Mouse (Mus musculus): ENCODE results near the gene Tectb. TPM values are rescaled to one million over a fixed set of nuclear protein-coding genes. Genes with fewer than 3 reads are reported as not detected.
"Not testable (repeated sequence)": the region's sequence is repeated elsewhere in the genome, so short reads cannot be mapped to it uniquely, and the experiment has no call there.

Tectb gene
- polyA plus RNA-seq, 1 experiment from 2014 or later: 0.68 TPM

- Histone ChIP-seq H3K4me3 (replicated peaks; ENCODE audit: low read depth, low read length) (no peak overlapping the region), H3K27me3 (ENCODE audit: control insufficient read depth, insufficient read depth, low read length) (no peaks in the 10 kb centered on the region), H3K27ac (replicated peaks; ENCODE audit: low read depth, low read length) (peak overlapping the region; percentile 56), H3K36me3 (ENCODE audit: control insufficient read depth, insufficient read depth, low read length) (no peaks in the 10 kb centered on the region), H3K9me3 (ENCODE audit: control insufficient read depth, low read length) (no peaks in the 10 kb centered on the region), H3K9ac (replicated peaks; ENCODE audit: low read length) (no peak overlapping the region), H3K4me1 (ENCODE audit: control insufficient read depth, insufficient read depth, low read length) (peaks cover 11% of the 10 kb centered on the region; the same call in 1 of the 2 replicates), H3K4me2 (ENCODE audit: low read length) (no peak overlapping the region)
- peak; percentile 48 for ATAC-seq (ENCODE audit: low FRiP score, low TSS enrichment)
- WGBS: 3% methylated on average over 11 of the region's 11 CpGs
- peak; percentile 46 for DNase-seq
Measured at GRCm38 (mm10) chr19:55143391-55144300, 36.9 kb upstream of the Tectb start.

- H3K4me1 ChIP-seq (ENCODE audit: control insufficient read depth, insufficient read depth, low read length): peaks cover 11% of the 10 kb centered on the region; the same call in 1 of the 2 replicates
- H3K27me3 ChIP-seq (ENCODE audit: control insufficient read depth, insufficient read depth, low read length): no peaks in the 10 kb centered on the region
- peak overlapping the region; percentile 56 for H3K27ac ChIP-seq (replicated peaks; ENCODE audit: low read depth, low read length)
- H3K9me3 ChIP-seq (ENCODE audit: control insufficient read depth, low read length): no peaks in the 10 kb centered on the region
- H3K4me2 ChIP-seq (ENCODE audit: low read length): no peak overlapping the region
- no peak for DNase-seq
- no peak for ATAC-seq (ENCODE audit: low FRiP score, low TSS enrichment)
- 34% methylated on average over 5 of the region's 5 CpGs for WGBS
- no peak overlapping the region for H3K9ac ChIP-seq (replicated peaks; ENCODE audit: low read length)
- H3K36me3 ChIP-seq (ENCODE audit: control insufficient read depth, insufficient read depth, low read length): no peaks in the 10 kb centered on the region
- H3K4me3 ChIP-seq (replicated peaks; ENCODE audit: low read depth, low read length): no peak overlapping the region
Measured at GRCm38 (mm10) chr19:55144691-55145090, 35.8 kb upstream of the Tectb start.

DNA sequence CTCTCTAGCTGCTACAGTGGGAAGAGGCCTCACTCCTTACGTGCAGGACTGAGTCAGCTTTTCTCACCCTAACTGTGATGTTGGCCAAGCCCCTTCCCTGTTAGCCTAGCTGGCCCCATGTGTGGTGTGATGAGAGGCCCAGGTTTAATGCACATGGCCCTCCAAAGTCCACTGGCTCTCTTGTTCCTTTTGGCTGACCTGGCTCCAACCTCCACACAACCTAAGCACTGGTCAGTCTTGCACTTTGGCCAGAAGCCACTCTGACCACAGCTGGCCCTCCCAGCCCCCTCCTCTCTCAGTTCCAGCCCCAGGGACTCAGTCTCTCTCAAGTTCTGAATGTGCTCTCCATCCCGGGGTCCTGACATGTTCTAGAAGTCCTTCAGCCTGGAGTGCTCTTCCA, 35.4 kb upstream of the Tectb start:
- Histone ChIP-seq H3K9me3 (ENCODE audit: control insufficient read depth, low read length) (no peaks in the 10 kb centered on the region), H3K36me3 (ENCODE audit: control insufficient read depth, insufficient read depth, low read length) (no peaks in the 10 kb centered on the region), H3K27ac (replicated peaks; ENCODE audit: low read depth, low read length) (no peak overlapping the region), H3K4me3 (replicated peaks; ENCODE audit: low read depth, low read length) (no peak overlapping the region), H3K27me3 (ENCODE audit: control insufficient read depth, insufficient read depth, low read length) (no peaks in the 10 kb centered on the region), H3K9ac (replicated peaks; ENCODE audit: low read length) (no peak overlapping the region), H3K4me1 (ENCODE audit: control insufficient read depth, insufficient read depth, low read length) (peaks cover 11% of the 10 kb centered on the region; the same call in 1 of the 2 replicates), H3K4me2 (ENCODE audit: low read length) (no peak overlapping the region)
- no peak for ATAC-seq (ENCODE audit: low FRiP score, low TSS enrichment)
- no peak for DNase-seq
- WGBS: 79% methylated on average over 2 of the region's 2 CpGs

GRCm38 (mm10) chr19:55147568-55147967, 33.0 kb upstream of the Tectb start:
- Histone ChIP-seq H3K4me3 (replicated peaks; ENCODE audit: low read depth, low read length) (no peak overlapping the region), H3K4me2 (ENCODE audit: low read length) (no peak overlapping the region), H3K9me3 (ENCODE audit: control insufficient read depth, low read length) (no peaks in the 10 kb centered on the region), H3K4me1 (ENCODE audit: control insufficient read depth, insufficient read depth, low read length) (peaks cover 11% of the 10 kb centered on the region; the same call in 1 of the 2 replicates), H3K27me3 (ENCODE audit: control insufficient read depth, insufficient read depth, low read length) (no peaks in the 10 kb centered on the region), H3K9ac (replicated peaks; ENCODE audit: low read length) (no peak overlapping the region), H3K27ac (replicated peaks; ENCODE audit: low read depth, low read length) (no peak overlapping the region), H3K36me3 (ENCODE audit: control insufficient read depth, insufficient read depth, low read length) (no peaks in the 10 kb centered on the region)
- 80% methylated on average over 9 of the region's 9 CpGs for WGBS
- no peak for ATAC-seq (ENCODE audit: low FRiP score, low TSS enrichment)
- DNase-seq: no peak

GRCm38 (mm10) chr19:55148109-55148508, 32.4 kb upstream of the Tectb start:
- no peak overlapping the region for H3K27ac ChIP-seq (replicated peaks; ENCODE audit: low read depth, low read length)
- WGBS: 92% methylated on average over 6 of the region's 6 CpGs

DNA sequence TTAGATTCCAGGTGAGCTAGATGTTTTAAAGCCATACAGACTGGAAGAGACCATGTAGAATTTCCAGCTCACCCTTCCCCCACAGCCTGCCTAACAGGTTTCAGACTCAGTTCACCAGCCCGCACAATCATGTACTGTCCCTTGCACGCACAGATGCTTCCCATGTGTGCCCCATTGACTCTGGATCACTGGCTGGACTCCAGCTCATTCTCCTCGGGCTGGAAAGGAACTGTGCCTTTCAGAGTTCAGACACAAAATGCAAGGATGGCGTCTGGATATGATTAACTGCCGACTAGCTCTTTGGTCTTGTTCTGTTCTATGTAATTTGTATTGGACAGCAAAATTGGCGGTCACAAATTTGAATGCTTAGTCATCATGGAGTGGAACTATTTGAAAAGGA, 30.9 kb upstream of the Tectb start:
- Histone ChIP-seq H3K4me2 (ENCODE audit: low read length) (no peak overlapping the region), H3K9ac (replicated peaks; ENCODE audit: low read length) (no peak overlapping the region), H3K36me3 (ENCODE audit: control insufficient read depth, insufficient read depth, low read length) (no peaks in the 10 kb centered on the region), H3K4me1 (ENCODE audit: control insufficient read depth, insufficient read depth, low read length) (0 out of 2 replicates have a peak, but pooled peaks cover under 1% of the 10 kb centered on the region), H3K27me3 (ENCODE audit: control insufficient read depth, insufficient read depth, low read length) (no peaks in the 10 kb centered on the region), H3K4me3 (replicated peaks; ENCODE audit: low read depth, low read length) (no peak overlapping the region), H3K9me3 (ENCODE audit: control insufficient read depth, low read length) (no peaks in the 10 kb centered on the region), H3K27ac (replicated peaks; ENCODE audit: low read depth, low read length) (no peak overlapping the region)
- ATAC-seq (ENCODE audit: low FRiP score, low TSS enrichment) (no peak), DNase-seq (no peak)
- WGBS: 90% methylated on average over 6 of the region's 6 CpGs

More at GRCm38 (mm10) chr19:55148109-55148508, 32.4 kb upstream of the Tectb start:
- Histone ChIP-seq H3K4me3 (replicated peaks; ENCODE audit: low read depth, low read length) (no peak overlapping the region), H3K4me2 (ENCODE audit: low read length) (no peak overlapping the region), H3K4me1 (ENCODE audit: control insufficient read depth, insufficient read depth, low read length) (peaks cover 11% of the 10 kb centered on the region; the same call in 1 of the 2 replicates), H3K9ac (replicated peaks; ENCODE audit: low read length) (no peak overlapping the region), H3K27me3 (ENCODE audit: control insufficient read depth, insufficient read depth, low read length) (no peaks in the 10 kb centered on the region), H3K36me3 (ENCODE audit: control insufficient read depth, insufficient read depth, low read length) (no peaks in the 10 kb centered on the region), H3K9me3 (ENCODE audit: control insufficient read depth, low read length) (no peaks in the 10 kb centered on the region)
- no peak for DNase-seq
- no peak for ATAC-seq (ENCODE audit: low FRiP score, low TSS enrichment)

- H3K9ac ChIP-seq (replicated peaks; ENCODE audit: low read length); ATAC-seq (ENCODE audit: low FRiP score, low TSS enrichment); DNase-seq; H3K27me3 ChIP-seq (ENCODE audit: control insufficient read depth, insufficient read depth, low read length); H3K4me1 ChIP-seq (ENCODE audit: control insufficient read depth, insufficient read depth, low read length); H3K4me2 ChIP-seq (ENCODE audit: low read length); H3K9me3 ChIP-seq (ENCODE audit: control insufficient read depth, low read length); H3K36me3 ChIP-seq (ENCODE audit: control insufficient read depth, insufficient read depth, low read length); H3K27ac ChIP-seq (replicated peaks; ENCODE audit: low read depth, low read length); H3K4me3 ChIP-seq (replicated peaks; ENCODE audit: low read depth, low read length): not testable (repeated sequence)
- WGBS: 73% methylated on average over 5 of the region's 6 CpGs
Measured at GRCm38 (mm10) chr19:55152274-55152673, 28.3 kb upstream of the Tectb start.

DNA sequence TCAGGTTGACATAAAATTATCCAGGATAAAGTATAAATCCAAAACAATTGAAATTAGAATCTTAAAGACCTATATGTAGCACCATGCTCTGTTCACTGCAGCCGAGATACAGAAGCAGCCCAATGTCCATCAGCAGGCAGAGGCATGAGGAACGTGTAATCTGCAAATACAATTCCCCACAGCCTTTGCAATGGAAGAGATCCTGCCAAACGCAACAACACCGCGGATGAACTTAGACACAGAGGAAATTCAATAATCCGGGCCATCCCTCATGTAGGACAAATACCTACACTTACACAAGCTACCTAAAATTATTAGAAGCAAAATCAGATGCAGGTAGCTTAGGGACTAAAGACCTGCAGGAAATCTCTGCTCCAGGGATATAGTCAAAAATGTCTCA, 27.6 kb upstream of the Tectb start:
- H3K36me3 ChIP-seq (ENCODE audit: control insufficient read depth, insufficient read depth, low read length): no peaks in the 10 kb centered on the region
- no peaks in the 10 kb centered on the region for H3K9me3 ChIP-seq (ENCODE audit: control insufficient read depth, low read length)
- no peak overlapping the region for H3K27ac ChIP-seq (replicated peaks; ENCODE audit: low read depth, low read length)
- H3K4me3 ChIP-seq (replicated peaks; ENCODE audit: low read depth, low read length): no peak overlapping the region
- H3K4me1 ChIP-seq (ENCODE audit: control insufficient read depth, insufficient read depth, low read length): no peaks in the 10 kb centered on the region
- no peaks in the 10 kb centered on the region for H3K27me3 ChIP-seq (ENCODE audit: control insufficient read depth, insufficient read depth, low read length)
- H3K4me2 ChIP-seq (ENCODE audit: low read length): no peak overlapping the region
- WGBS: 93% methylated on average over 6 of the region's 6 CpGs
- no peak overlapping the region for H3K9ac ChIP-seq (replicated peaks; ENCODE audit: low read length)
- ATAC-seq (ENCODE audit: low FRiP score, low TSS enrichment) (no peak), DNase-seq (no peak)

DNA sequence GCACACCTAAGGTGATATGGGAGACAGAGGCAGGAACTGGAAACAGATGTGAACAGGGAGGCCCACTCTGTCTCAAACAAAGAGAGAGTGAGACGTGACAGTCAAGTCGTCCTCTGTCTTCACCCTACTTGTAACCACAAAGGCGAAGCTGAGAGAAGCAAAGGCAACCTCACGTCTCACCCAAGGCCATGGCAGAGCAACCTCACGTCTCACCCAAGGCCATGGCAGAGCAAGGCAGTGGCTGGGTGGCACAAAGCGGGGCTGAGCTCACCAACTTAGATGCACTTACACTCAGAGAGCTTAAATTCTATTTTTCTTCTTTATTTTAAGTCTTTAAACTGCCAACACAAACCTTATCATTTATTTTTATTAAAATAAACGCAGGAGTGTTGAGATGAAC, 23.5 kb upstream of the Tectb start:
- no peak overlapping the region for H3K9ac ChIP-seq (replicated peaks; ENCODE audit: low read length)
- no peak overlapping the region for H3K4me2 ChIP-seq (ENCODE audit: low read length)
- no peak overlapping the region for H3K4me3 ChIP-seq (replicated peaks; ENCODE audit: low read depth, low read length)
- no peak overlapping the region for H3K27ac ChIP-seq (replicated peaks; ENCODE audit: low read depth, low read length)
- WGBS: 86% methylated on average over 7 of the region's 7 CpGs
- no peaks in the 10 kb centered on the region for H3K36me3 ChIP-seq (ENCODE audit: control insufficient read depth, insufficient read depth, low read length)
- no peaks in the 10 kb centered on the region for H3K9me3 ChIP-seq (ENCODE audit: control insufficient read depth, low read length)
- H3K27me3 ChIP-seq (ENCODE audit: control insufficient read depth, insufficient read depth, low read length): no peaks in the 10 kb centered on the region
- DNase-seq (no peak), ATAC-seq (ENCODE audit: low FRiP score, low TSS enrichment) (no peak)
- H3K4me1 ChIP-seq (ENCODE audit: control insufficient read depth, insufficient read depth, low read length): no peaks in the 10 kb centered on the region
